ENCODE assay signal across 8 mouse cellular contexts in the genomic region with DNA sequence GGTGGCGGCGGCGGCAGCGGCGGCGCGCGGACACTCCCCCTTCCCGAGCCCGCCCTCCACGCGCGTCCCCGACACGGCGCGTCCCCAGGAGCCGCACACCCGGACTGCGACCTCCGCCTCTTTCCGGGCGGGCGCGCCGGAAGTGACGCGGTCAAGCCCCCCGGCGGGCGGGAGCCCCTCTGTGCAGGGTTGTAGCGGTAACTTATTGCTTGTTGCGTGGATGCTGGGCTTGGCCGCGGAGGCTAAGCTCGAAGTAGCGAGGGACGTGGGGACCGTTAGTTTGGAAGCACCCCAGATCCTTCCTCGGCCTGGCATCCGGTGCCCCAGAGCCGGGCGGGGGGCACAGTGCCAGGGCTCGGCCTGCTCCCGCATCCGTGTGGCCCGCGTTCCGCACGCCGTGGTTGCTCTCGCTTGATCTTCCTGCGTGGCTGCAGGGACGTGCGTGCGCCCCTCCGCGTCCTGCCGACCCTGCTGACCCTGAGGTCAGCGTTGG. TPM values are rescaled to one million over a fixed set of nuclear protein-coding genes. Genes with fewer than 3 reads are reported as not detected.
A peak's percentile ranks its signal among the peaks of the same experiment; 100 is the strongest.
DNase-seq lines count a peak whose midpoint lies in the region; ATAC-seq lines count a peak whose summit lies in the region.

Gene Prkacb (minus strand): TSS at position 90 of the 493 bp plus-strand sequence.

- H3K27ac ChIP-seq in hindbrain, embryonic 11.5 days (ENCODE audit: low read depth, low read length): peak within 1 kb of the TSS; percentile 87

- under 1% methylated on average over 47 of the region's 60 CpGs for WGBS in hindbrain, embryonic 11.5 days

- H3K9ac ChIP-seq in hindbrain, embryonic 11.5 days (ENCODE audit: low read depth, low read length): peak within 1 kb of the TSS; percentile 96

- peak; percentile 99 for ATAC-seq in hindbrain, embryonic 11.5 days (ENCODE audit: low FRiP score)

- no peaks in the 10 kb centered on the region for H3K9me3 ChIP-seq in hindbrain, embryonic 11.5 days (ENCODE audit: control insufficient read depth, low read length)

- no peaks in the 10 kb centered on the region for H3K4me1 ChIP-seq in hindbrain, embryonic 11.5 days (replicated peaks; ENCODE audit: control insufficient read depth, insufficient read depth, low read length)

- H3K27me3 ChIP-seq in hindbrain, embryonic 11.5 days (ENCODE audit: control insufficient read depth, insufficient read depth, low read length): no peaks in the 10 kb centered on the region

- H3K36me3 ChIP-seq in hindbrain, embryonic 11.5 days (ENCODE audit: control insufficient read depth, insufficient read depth, low read length): no peaks in the 10 kb centered on the region

- H3K4me3 ChIP-seq in hindbrain, embryonic 11.5 days (ENCODE audit: low read depth, low read length): peak within 1 kb of the TSS; percentile 96

- DNase-seq in MN1 (ENCODE audit: low spot score): peak; percentile 87
- DNase-seq in cerebellum, adult 9-10 months: peak; percentile 92
- peak; percentile 67 to 91 for DNase-seq in frontal cortex, adult 2 months (ENCODE audit: extremely low spot score in 1 of 2, low spot score in 1 of 2)
- DNase-seq in hindbrain, embryonic 11.5 days (ENCODE audit: low spot score): peak; percentile 92
- peak; percentile 92 to 95 for DNase-seq in layer of hippocampus, postnatal 10 days (ENCODE audit: low spot score in 2 of 2)
- peak; percentile 93 for DNase-seq in lung, postnatal 10 days
- DNase-seq in ovary, postnatal 36 days (ENCODE audit: low spot score): peak; percentile 91
- peak; percentile 93 for DNase-seq in thymus, postnatal 25 days

- peak within 1 kb of the TSS; percentile 76 for H3K4me2 ChIP-seq in hindbrain, embryonic 11.5 days (replicated peaks; ENCODE audit: low read depth, low read length)

RNA-seq across cellular contexts. Expression of gene Prkacb, which starts in this region (rescaled TPM):
- polyA plus RNA-seq in frontal cortex, adult 2 months (2012; rRNA removed): 193 and 194 TPM in 2 replicates
- polyA plus RNA-seq in hindbrain, embryonic 11.5 days (2014; fragmentation: Nextera tagmentation; extraction: Ambion mirVana): 64.8 and 70.8 TPM in 2 replicates
- total RNA-seq in layer of hippocampus, postnatal 10 days (2021): 100 to 1,000 TPM; 249 to 257 TPM

Comparison
In these comparisons a context has a peak if more than half of its experiments do, and no peak if none do; other contexts are left out.
1. Peak in every context shown above with its lines: DNase-seq, ATAC-seq, H3K4me3 ChIP-seq and H3K27ac ChIP-seq.